Mouse (Mus musculus) kidney, postnatal 14 days (tissue): Measurements from ENCODE around the gene Polr3h.
A peak's percentile ranks its signal among the peaks of the same experiment; 100 is the strongest.
"Not testable (repeated sequence)": the region's sequence is repeated elsewhere in the genome, so short reads cannot be mapped to it uniquely, and the experiment has no call there.

ENCODE experiments used
- DNase-seq: peaks from one replicate; pipeline ENCODE4 v3.0.0; 2022; ENCODE audit warnings: mixed read lengths

Gene Polr3h

DNA sequence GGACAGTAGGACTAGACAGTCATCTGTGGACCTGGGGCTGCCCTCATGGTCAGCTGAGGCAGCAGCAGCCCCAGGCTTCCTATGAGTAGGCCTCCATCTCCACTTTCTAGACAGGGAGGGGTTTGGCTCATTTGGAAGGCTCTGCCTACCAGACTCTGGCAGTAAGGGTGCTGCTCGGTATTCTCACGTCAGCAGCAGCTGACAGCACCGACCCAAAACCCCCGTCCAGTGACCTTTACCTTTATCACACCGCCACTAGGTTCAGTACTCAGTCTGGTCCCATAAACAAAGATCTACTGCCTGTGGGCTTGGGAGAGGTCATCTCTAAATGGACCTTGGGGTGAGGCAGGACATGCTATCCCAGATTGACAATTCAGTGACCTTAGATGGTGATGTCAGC, 10.4 kb downstream of the Polr3h start:
- DNase-seq = no peak

- no peak for DNase-seq
Measured at GRCm38 (mm10) chr15:81914668-81915067, 11.4 kb downstream of the Polr3h start.

DNA sequence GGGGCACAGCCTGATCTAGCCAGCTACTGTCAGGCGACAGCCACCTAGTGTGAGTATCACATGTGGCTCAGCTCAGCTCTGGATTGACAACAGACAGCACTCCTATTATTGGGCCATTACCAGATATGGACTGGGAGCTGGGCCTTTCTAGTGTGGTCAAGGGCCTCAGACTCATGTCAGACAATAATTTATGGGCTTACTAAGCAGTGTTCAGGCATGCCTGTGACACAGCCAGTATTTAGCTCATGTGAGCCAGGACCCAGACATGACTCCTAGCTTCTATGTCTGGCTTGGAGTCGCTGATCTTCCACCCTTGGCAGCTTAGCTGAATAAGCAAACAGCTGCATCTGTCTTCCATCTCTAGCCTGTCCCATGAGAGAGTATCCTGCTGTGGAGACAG, 13.5 kb downstream of the Polr3h start:
- DNase-seq = peak; percentile 46

DNA sequence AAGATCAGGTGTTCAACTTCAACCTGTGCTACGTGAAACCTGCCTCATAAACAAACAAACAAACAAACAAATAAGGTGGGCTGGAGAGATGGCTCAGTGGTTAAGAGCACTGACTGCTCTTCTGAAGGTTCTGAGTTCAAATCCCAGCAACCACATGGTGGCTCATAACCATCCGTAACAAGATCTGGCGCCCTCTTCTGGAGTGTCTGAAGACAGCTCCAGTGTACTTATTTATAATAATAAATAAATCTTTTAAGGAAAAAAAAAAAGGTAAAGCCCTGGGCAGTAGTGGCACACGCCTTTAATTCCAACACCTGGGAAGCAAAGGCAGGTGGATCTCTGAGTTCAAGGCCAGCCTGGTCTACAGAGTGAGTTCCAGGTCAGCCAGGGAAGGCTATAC, 17.3 kb downstream of the Polr3h start:
- DNase-seq = not testable (repeated sequence)

GRCm38 (mm10) chr15:81907953-81908352, 18.1 kb downstream of the Polr3h start:
- DNase-seq = no peak

DNA sequence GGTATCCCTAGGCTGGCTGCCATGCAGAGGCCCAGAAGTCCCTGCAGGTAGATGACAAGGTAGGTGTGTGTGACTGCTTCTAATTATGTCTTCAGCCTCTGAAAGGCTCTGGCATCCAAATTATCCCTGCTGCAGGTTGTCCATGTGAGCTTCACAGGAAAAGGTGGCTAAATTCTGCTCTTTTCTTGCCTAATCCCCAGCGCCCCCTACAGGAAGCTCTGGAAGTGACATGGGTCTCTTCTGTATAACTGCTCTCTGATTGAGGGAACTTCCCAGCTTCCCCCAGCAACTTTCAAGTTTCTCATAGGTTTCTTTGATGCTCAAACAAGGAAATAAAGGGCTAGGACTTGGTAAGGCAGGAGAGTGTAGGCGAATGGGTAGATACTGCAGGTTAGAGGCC, 21.1 kb downstream of the Polr3h start:
- DNase-seq = peak; percentile 71

GRCm38 (mm10) chr15:81898751-81899150, 27.3 kb downstream of the Polr3h start:
- no peak for DNase-seq

DNA sequence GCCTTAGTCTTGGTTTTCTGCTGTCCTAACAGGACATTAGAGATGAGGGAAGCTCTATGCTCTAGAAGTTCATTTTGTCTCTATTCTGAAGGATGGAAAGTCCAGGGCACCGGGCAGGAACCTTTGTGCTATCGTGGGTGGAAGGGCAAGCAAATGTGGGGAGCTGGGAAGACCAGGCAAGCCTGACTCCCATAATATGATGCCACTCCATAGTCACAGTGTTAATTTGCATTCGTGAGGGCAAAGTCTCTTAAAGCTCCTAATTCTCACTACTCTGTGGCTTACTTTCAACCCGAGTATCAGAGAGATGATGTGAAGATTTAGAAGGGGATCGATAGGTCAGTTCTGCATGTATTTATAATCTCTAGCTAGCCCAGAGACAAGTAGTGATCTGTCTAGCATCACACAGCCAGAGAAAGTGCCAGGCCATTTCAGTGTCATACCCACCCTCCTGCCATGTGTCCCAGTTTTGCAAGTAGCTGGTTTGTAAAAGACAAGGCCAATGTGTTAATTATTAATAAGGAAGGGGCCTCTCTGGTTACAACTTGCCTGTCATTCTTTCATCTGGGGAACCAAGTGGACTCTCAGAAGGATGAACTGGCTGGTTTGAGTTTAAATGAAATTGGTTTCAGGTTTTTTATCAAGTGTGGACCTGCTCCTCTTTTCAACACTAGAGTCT, 28.3 kb downstream of the Polr3h start:
- no peak for DNase-seq

DNA sequence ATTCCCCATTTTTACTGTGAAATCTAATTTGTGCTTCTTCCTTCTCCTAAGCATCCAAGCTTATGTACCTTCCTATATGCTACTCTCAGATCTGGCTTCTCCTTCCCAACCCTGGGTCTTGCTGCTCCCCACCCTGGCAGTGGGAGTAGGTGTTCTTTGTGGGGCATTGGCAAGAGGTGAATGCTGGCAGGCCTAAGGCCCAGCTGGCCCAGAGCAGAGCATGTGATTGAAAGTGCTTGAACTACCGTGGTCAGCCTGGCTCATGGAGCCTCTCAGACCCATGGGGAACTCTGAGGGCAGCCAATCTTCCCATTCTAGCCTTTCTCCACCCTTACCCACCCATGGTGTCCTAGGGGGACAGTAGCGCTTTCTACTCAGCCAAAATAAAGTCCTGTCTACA, 29.6 kb downstream of the Polr3h start:
- no peak for DNase-seq

- DNase-seq = peak; percentile 47
Measured at GRCm38 (mm10) chr15:81894002-81894401, 32.0 kb downstream of the Polr3h start.

- no peak for DNase-seq
Measured at GRCm38 (mm10) chr15:81891822-81892580, 34.0 kb downstream of the Polr3h start.

DNA sequence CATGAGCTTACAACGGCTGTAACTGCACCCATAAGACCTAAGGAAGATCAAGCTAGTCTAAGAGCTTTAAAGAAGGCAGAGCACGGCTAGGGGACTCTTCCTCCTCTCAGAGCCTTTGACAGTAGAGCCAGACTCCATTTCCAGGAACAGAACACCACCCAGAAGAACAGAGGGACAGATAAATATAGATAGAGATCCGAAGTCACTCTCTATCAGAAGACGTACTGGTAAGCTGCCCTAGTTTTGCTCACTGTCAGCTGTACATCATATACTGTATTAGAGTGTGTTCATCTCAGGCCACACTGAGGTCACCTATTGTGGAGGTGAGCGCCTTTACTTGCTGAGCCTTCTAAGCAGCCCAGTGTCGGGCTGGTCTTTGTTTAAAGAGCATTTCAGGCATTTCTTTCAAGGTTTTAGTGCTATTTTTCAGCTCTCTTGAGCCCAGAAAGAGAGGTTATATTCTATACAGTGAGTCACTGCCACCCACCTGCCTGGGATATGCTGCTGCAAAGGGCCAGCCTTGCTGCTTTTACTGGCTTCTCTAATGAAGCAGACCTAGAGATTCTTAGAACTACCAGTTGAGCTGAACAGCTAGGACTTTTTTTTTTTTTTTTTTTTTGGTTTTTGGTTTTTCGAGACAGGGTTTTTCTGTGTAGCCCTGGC, 34.8 kb downstream of the Polr3h start:
- DNase-seq = no peak

- DNase-seq = no peak
Measured at GRCm38 (mm10) chr15:81889175-81889574, 36.9 kb downstream of the Polr3h start.

GRCm38 (mm10) chr15:81886795-81887550, 39.1 kb downstream of the Polr3h start:
- no peak for DNase-seq

- DNase-seq = no peak
Measured at GRCm38 (mm10) chr15:81885418-81885934, 40.6 kb downstream of the Polr3h start.

DNA sequence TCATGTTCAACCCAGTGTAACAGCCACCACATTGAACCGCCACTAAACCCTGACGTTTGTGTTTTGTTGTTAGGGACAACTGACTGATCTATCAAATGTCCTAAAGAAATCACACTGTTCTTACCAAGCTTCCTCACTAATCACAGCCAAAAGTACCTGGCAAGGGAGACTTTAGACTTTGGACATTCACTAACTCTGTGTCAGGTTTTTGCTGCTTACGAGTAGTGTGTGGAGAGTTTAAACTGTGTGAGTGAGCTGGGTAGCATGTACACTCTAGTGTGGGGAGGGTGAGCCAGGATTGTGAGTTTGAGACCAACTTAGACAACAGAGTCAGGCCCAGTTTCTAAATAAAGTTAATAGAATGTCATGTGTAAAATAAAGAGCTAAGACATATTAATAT, 43.7 kb downstream of the Polr3h start:
- DNase-seq = peak; percentile 44

DNA sequence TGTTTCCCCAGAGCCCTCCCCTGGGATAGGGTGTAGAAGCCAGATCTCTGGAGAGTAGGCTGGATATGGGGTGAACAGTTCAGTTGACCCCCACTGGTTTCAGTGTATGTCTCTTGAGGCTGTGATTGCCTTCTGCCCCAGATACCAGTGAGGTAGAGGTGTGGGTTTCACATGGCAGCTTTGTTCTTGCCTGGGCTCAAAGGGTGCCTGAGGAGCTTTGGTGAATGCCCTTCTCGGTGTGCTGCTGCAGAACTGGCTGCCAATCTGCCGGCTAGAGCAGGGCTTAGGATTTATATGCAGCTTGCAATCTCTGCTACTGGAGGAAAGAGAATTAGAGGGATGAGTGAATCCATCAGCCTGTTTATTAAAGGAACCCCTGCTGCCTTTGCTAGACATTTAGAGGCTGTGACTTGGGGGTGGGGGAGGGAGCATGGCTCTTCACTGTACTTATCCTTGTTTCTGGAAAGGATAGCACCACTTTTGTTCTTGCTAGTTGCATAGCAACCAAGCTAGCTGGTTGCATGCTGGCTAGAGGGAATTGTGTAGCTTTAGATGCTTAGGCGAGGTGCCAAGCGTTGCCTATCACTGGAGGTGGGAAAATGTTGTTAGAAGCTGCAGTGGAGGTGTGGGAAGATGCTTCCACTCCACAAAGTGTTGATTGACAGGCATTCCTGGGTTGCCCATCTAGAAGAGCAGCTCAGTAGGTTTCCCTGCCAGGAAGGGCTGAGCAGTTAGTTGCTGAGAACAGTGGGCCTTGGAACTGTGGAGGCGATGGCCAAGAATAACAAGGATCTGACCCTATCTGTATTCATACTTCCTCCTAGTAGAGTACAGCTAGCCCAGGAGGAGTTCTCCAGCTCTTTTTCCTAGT, 46.3 kb downstream of the Polr3h start:
- DNase-seq = peak; percentile 51

- DNase-seq = peak; percentile 100
Measured at GRCm38 (mm10) chr15:81872262-81873136, 53.5 kb downstream of the Polr3h start, which contains the start of gene Aco2. Aco2 (plus strand) TSS chr15:81872309.

GRCm38 (mm10) chr15:81871604-81872261, 54.3 kb downstream of the Polr3h start, which contains the start of gene Phf5a:
Phf5a (minus strand) TSS chr15:81871911.
- DNase-seq = peak; percentile 93

- no peak for DNase-seq
Measured at GRCm38 (mm10) chr15:81869985-81870384, 56.1 kb downstream of the Polr3h start.
